Mouse (Mus musculus) liver, embryonic 16.5 days (tissue): ENCODE measurements around the gene Ncstn. TPM values are rescaled to one million over a fixed set of nuclear protein-coding genes. Genes with fewer than 3 reads are reported as not detected.
A peak's percentile ranks its signal among the peaks of the same experiment; 100 is the strongest.

ENCODE experiments used
- ATAC-seq: fragments of 200-750 bp; cut with Nextera tagmentation; 2 replicates; pipeline ENCODE4 v1.8.0; 2017; ENCODE audit warnings: low read depth, mild to moderate bottlenecking, moderate number of reproducible peaks, moderate library complexity
- H3K27ac ChIP-seq: fragments of 300-500 bp; sonication (generic); 2 replicates; pipeline ENCODE4 v1.5.1; 2014; ENCODE audit warnings: mild to moderate bottlenecking, low read length
- H3K27me3 ChIP-seq: fragments of 300-500 bp; sonication (generic); 2 replicates; pipeline ENCODE4 v1.6.1; 2014; ENCODE audit warnings: low read depth, low read length, mixed read lengths; ENCODE audit not compliant: control insufficient read depth, insufficient read depth
- H3K36me3 ChIP-seq: fragments of 300-500 bp; sonication (generic); 2 replicates; pipeline ENCODE4 v1.6.1; 2014; ENCODE audit warnings: mild to moderate bottlenecking; ENCODE audit not compliant: control insufficient read depth, insufficient read depth
- H3K4me1 ChIP-seq: fragments of 300-500 bp; sonication (generic); 2 replicates; pipeline ENCODE4 v1.6.1; 2014; ENCODE audit warnings: low read depth, low read length, mixed read lengths; ENCODE audit not compliant: control insufficient read depth
- H3K4me2 ChIP-seq: fragments of 300-500 bp; sonication (generic); 2 replicates; pipeline ENCODE4 v1.6.1; 2014; ENCODE audit warnings: low read depth, low read length, mixed read lengths
- H3K4me3 ChIP-seq: fragments of 300-500 bp; sonication (generic); 2 replicates; pipeline ENCODE4 v1.5.1; 2014; ENCODE audit warnings: low read depth, mild to moderate bottlenecking, low read length
- H3K9ac ChIP-seq: fragments of 300-500 bp; sonication (generic); 2 replicates; pipeline ENCODE4 v1.6.1; 2014; ENCODE audit warnings: low read depth, low read length
- H3K9me3 ChIP-seq: fragments of 300-500 bp; sonication (generic); replicated peaks from 2 replicates; pipeline ENCODE4 v1.6.1; 2016; ENCODE audit warnings: low read length; ENCODE audit not compliant: control insufficient read depth
- WGBS: fragments of 180-500 bp; shearing (Covaris S2); extraction: QIAGEN DNeasy Blood & Tissue Kit; methylation state at CpG from one replicate; pipeline ENCODE4 v1.1.7; 2014; ENCODE audit not compliant: insufficient replicate concordance; 5-methylcytosine and 5-hydroxymethylcytosine counted together
- polyA plus RNA-seq: library from polyadenylated mRNA; unstranded; fragments of >200 nt; fragmentation: Nextera tagmentation; extraction: Ambion mirVana; gene quantifications from 2 replicates; pipeline ENCODE4 v1.2.1, GENCODE M21; 2015

Gene Ncstn
- polyA plus RNA-seq, 1 experiment from 2014 or later = 42.9 TPM

DNA sequence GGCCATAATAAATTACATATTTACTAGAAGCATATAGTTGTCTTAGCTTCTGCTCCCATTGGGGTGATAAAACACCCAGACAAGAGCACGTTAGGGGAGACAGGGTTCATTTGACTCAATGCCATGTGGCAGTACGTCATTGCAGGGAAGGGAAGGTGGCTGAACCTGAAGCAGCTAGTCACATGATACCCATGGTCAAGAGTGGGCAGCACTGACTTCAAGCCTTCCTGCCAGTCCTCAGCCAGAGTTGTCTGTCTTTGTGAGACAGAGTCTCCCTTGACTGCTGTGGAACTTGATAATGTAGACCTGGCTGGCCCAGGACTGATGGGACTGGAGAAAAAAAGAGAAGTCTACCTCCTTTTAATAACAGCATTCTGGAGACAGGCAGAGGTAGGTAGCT lies 40.1 kb upstream of the Ncstn start:
- H3K4me3 ChIP-seq = no peak overlapping the region
- no peaks in the 10 kb centered on the region for H3K27me3 ChIP-seq
- no peak for ATAC-seq
- H3K4me2 ChIP-seq = no peak overlapping the region
- peaks cover 37% of the 10 kb centered on the region for H3K36me3 ChIP-seq
- no peaks in the 10 kb centered on the region for H3K9me3 ChIP-seq
- H3K27ac ChIP-seq = no peak overlapping the region
- H3K9ac ChIP-seq = no peak overlapping the region
- peaks cover 11% of the 10 kb centered on the region for H3K4me1 ChIP-seq
- whole genome bisulfite sequencing = 85% methylated on average over 2 of the region's 2 CpGs

DNA sequence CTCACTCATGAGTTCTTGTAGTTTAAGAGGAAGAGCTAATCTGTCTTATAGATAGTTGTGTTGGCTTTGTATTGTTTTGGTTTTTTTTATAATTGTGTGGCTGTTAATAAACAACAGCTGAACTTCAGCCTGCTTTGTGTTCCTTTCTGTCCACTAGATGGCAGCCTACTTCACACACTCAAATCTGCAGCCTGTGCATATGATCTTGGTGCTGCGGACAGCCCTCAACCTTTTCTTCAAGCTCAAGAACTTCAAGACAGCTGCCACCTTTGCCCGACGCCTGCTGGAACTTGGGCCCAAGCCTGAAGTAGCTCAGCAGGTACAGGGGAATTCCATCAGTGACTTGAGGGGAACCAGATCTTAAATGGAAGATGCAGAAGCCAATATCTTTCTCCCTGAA lies 37.1 kb upstream of the Ncstn start:
- no peak overlapping the region for H3K4me2 ChIP-seq
- no peaks in the 10 kb centered on the region for H3K4me1 ChIP-seq
- no peaks in the 10 kb centered on the region for H3K27me3 ChIP-seq
- 0 out of 2 replicates have a peak, but pooled peaks have one; percentile 13 for ATAC-seq
- H3K4me3 ChIP-seq = no peak overlapping the region
- no peak overlapping the region for H3K27ac ChIP-seq
- H3K9me3 ChIP-seq = no peaks in the 10 kb centered on the region
- WGBS = 48% methylated on average over 3 of the region's 3 CpGs
- peaks cover 58% of the 10 kb centered on the region for H3K36me3 ChIP-seq
- H3K9ac ChIP-seq = no peak overlapping the region

DNA sequence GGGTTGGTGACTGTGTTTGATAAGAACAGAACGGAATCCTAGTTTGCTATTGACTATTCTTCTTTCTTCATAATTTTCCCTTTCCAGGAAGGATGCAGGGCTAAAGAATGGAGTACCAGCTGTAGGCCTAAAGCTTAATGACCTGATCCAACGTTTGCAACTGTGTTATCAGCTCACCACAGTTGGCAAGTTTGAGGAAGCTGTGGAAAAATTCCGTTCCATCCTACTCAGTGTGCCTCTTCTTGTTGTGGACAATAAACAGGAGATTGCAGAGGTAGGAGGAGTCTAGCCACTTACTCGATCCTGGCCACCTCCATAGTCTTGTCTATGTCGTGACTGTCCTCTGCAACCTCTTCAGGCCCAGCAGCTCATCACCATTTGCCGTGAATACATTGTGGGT lies 36.5 kb upstream of the Ncstn start:
- Histone ChIP-seq H3K4me2 (no peak overlapping the region), H3K9ac (no peak overlapping the region), H3K4me3 (no peak overlapping the region), H3K36me3 (peaks cover 63% of the 10 kb centered on the region), H3K27me3 (no peaks in the 10 kb centered on the region), H3K27ac (no peak overlapping the region), H3K9me3 (no peaks in the 10 kb centered on the region), H3K4me1 (no peaks in the 10 kb centered on the region)
- ATAC-seq = no peak
- WGBS = 57% methylated on average over 6 of the region's 6 CpGs

DNA sequence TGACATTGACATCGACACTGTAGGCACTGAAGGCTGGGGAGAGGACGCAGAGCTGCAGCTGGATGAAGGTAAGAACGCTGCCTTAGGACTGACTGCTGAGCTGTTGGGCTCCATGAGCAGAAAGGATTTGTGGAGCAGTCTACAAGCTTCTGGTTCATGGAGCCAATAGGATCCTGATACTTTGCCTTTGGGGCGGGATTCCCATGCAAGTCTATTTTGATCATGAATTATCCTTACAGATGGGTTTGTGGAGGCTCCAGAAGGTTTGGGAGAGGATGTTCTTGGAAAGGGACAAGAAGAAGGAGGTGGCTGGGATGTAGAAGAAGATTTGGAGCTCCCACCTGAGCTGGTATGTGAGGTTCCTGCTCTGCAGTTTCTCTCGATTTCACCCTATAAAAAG lies 34.4 kb upstream of the Ncstn start:
- Histone ChIP-seq H3K4me2 (no peak overlapping the region), H3K27me3 (no peaks in the 10 kb centered on the region), H3K27ac (no peak overlapping the region), H3K9me3 (no peaks in the 10 kb centered on the region), H3K9ac (no peak overlapping the region), H3K4me1 (no peaks in the 10 kb centered on the region), H3K4me3 (no peak overlapping the region), H3K36me3 (peaks cover 78% of the 10 kb centered on the region)
- WGBS = 84% methylated on average over 5 of the region's 5 CpGs
- ATAC-seq = no peak

DNA sequence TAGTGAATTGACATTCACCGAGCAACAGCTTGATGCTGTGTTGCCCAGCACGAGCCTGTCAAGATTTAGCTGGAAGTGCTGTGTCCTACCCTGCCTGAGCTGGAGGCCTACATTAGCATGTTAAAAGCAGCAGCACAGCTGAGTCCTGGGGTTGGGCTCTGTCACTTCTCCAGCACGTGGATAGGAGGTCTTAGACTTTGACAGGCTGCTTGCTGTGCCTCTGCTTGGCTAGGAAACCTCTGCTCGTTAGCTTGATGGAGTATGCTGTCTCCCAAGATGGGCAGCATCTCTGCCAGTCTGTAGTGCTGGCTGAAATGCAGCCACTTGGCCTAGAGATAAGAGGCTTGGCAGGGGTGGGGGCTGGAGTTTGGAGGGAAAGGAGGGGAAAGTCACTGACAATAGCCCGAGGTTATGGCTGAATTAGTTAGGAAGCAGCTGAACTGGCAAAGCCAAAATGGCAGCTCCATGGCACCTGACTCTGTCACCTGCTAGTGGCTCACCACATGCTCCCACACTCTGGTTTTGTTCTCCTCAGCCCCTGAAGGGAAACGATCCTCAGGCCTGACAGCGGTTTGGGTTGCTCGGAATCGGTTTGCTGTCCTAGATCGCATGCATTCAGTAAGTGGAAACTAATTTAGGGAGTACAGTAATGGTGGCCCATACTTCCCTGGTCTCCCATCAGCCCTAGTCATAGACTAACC lies 25.3 kb upstream of the Ncstn start:
- no peaks in the 10 kb centered on the region for H3K4me1 ChIP-seq
- H3K27me3 ChIP-seq = no peaks in the 10 kb centered on the region
- no peaks in the 10 kb centered on the region for H3K9me3 ChIP-seq
- H3K4me3 ChIP-seq = no peak overlapping the region
- ATAC-seq = no peak
- no peak overlapping the region for H3K4me2 ChIP-seq
- 82% methylated on average over 10 of the region's 10 CpGs for WGBS
- H3K36me3 ChIP-seq = peaks cover 63% of the 10 kb centered on the region
- no peak overlapping the region for H3K27ac ChIP-seq
- no peak overlapping the region for H3K9ac ChIP-seq

DNA sequence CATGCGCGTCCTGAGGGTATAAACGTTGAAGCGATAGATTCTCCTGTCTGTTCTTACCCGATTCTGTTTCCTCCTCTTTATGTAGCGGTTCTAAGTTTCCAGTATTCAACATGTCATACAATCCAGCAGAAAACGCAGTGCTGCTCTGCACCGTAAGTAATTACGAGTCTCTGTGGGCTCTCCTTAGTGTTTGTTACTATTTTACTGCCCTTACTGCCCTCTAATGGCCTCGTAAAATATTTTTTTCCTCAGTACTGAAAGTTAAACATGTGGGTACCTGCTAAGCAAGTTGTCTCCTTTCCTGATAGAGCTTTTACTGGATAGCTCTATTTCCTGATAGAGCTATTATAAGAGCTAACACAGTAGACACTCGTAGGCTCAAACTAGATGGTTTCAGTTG lies 22.5 kb upstream of the Ncstn start:
- H3K9ac ChIP-seq = no peak overlapping the region
- H3K36me3 ChIP-seq = peaks cover 61% of the 10 kb centered on the region
- no peaks in the 10 kb centered on the region for H3K4me1 ChIP-seq
- H3K4me3 ChIP-seq = no peak overlapping the region
- no peak overlapping the region for H3K4me2 ChIP-seq
- no peak for ATAC-seq
- no peaks in the 10 kb centered on the region for H3K27me3 ChIP-seq
- WGBS = 80% methylated on average over 11 of the region's 11 CpGs
- H3K9me3 ChIP-seq = no peaks in the 10 kb centered on the region
- H3K27ac ChIP-seq = no peak overlapping the region

DNA sequence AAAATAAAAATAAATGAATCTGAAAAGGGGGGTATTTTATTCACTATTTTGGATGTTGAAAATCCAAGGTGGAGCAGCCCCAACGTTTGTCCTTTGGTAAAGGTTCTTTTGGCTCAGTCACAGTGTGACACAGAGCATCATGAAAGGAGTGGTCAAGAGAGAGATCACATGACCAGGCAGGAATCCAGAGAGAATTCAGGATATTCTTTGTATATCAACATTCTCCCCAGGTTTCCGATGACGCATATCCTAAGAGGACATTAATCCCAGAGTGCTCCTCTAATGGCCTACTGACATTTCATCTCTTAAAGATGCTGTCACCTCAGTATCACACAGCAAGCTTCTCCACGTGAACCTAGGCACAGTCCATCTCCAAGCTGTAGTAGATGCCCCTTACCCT lies 21.0 kb upstream of the Ncstn start:
- 80% methylated on average over 4 of the region's 4 CpGs for WGBS
- ATAC-seq = no peak

DNA sequence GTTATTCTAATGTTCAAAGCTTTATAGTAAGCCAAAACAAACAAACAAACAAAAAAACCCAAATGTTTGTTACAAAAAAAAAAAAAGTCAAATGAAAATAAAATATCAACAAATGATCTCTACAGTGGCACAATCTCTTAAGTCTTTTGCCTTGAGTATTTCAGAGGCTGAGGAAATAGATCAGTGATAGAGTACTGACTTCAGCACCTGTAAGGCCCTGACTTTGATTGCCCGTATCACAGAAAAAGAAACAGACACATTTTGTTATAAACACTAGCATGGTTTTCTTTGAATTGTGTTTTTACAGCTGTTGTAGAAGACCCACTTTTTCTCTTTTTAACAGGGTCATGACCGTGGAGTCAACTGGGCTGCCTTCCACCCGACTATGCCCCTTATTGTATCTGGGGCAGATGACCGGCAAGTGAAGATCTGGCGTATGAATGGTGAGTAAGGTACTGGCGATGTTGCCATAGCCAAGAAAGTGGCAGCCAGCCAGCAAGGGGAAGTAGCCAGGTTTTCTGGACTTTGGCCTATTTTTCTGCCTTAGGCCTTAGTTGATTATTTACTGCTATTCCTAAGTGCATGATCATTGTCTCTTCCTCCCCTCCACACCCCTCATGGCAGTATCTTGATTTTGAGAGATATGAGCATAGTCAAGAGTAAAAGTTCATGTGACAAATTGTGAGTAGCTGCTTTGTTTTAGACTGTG lies 16.9 kb upstream of the Ncstn start:
- 78% methylated on average over 6 of the region's 6 CpGs for WGBS
- ATAC-seq = no peak
- H3K4me3 ChIP-seq = no peak overlapping the region
- H3K9ac ChIP-seq = no peak overlapping the region
- H3K4me1 ChIP-seq = no peaks in the 10 kb centered on the region
- peaks cover 39% of the 10 kb centered on the region for H3K36me3 ChIP-seq
- no peak overlapping the region for H3K4me2 ChIP-seq
- H3K27ac ChIP-seq = no peak overlapping the region
- no peaks in the 10 kb centered on the region for H3K9me3 ChIP-seq
- H3K27me3 ChIP-seq = no peaks in the 10 kb centered on the region

More for the DNA sequence above, 21.0 kb upstream of the Ncstn start:
- Histone ChIP-seq H3K4me1 (no peaks in the 10 kb centered on the region), H3K27ac (no peak overlapping the region), H3K36me3 (peaks cover 56% of the 10 kb centered on the region), H3K4me3 (no peak overlapping the region), H3K9ac (no peak overlapping the region), H3K4me2 (no peak overlapping the region), H3K9me3 (no peaks in the 10 kb centered on the region), H3K27me3 (no peaks in the 10 kb centered on the region)

DNA sequence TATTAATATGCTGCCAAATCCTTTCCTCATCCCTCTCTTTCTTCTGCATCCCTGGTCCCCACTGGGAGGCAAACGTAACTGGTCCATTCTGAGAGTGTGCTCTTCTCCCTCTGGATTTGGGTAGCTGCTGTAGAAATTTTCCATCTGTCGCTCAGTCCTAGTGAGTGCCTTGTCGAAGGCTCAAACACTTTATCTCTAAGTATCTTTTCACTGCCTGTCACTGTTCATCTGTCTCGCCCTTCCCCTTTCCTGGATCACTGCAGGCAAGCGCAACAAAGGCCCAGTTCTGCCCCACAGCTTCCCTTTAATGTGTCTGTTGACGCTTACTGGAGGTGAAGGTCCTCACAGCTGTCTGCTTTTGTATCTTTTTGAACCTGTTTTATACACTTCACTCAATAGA lies 12.6 kb upstream of the Ncstn start:
- WGBS = 48% methylated on average over 6 of the region's 6 CpGs

More for the DNA sequence above, 12.6 kb upstream of the Ncstn start:
- Histone ChIP-seq H3K4me3 (no peak overlapping the region), H3K27me3 (no peaks in the 10 kb centered on the region), H3K36me3 (peaks cover 35% of the 10 kb centered on the region), H3K4me2 (no peak overlapping the region), H3K27ac (no peak overlapping the region), H3K4me1 (no peaks in the 10 kb centered on the region), H3K9ac (no peak overlapping the region), H3K9me3 (no peaks in the 10 kb centered on the region)
- no peak for ATAC-seq
